Mouse (Mus musculus): ENCODE results near the gene Edaradd.

Gene Edaradd

DNA sequence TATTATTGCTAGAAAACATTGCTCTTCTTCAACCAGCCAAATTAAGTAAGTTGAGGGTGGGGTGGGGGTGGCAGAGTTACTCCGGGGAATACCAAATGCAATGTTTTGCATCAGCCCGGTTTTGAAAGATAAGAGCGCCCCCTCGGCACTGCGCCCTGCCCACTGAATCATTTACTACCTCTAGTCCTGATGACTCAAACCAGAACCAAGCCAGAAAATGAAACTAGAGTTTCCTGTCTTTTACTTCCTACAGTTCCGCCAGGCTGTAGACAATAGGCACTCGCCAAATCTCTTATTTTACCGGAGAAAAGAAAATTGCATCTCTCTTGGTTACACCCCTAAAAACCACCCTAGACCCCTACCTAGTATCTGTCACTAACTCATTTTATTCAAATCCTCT is 59.8 kb downstream of the Edaradd start:
- peak; percentile 72 for DNase-seq

GRCm38 (mm10) chr13:12456711-12457110 is 63.5 kb downstream of the Edaradd start:
- DNase-seq: peak; percentile 53

- peak; percentile 26 for DNase-seq
Measured at GRCm38 (mm10) chr13:12454686-12455390, 65.4 kb downstream of the Edaradd start.

GRCm38 (mm10) chr13:12453150-12453549 is 67.1 kb downstream of the Edaradd start:
- no peak for DNase-seq

- DNase-seq: no peak
Measured at GRCm38 (mm10) chr13:12442008-12442587, 78.1 kb downstream of the Edaradd start.

DNA sequence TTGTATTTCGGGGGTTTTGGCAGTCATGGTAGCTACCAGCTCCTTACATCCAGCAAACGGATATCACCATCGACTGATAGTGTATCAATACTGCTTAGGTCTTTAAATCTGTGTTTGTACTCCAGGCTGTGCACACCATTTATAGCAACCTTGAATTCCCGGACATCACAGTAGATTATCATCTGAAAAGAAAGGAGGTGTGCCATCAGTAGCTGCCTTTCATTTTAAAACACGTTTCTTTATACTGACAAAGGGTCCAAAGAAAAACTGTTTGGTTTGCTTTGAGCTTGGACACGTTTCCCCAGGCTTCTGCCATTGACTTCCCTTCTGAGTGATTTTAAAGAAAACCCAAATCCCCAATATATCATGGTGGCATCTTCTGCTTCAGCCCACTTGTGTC is 79.4 kb downstream of the Edaradd start:
- no peak for DNase-seq

DNA sequence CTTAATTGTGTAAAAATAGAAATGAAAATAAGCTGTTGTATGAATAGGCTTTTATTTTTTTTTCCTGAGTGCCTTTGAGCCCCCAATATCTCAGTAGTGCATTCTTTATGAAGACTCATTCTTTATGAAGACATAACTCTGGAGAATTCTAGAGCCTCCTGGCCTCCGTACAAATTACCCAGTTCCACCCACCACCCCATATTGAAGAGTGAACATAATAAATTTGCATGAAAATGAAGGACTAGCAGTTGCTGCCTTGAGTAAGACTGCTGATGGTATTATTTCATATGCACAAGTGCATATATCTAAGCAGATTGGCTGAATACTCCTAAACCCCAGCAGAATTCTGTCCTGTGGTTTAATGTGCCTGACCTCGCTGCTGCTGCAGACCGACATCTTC is 80.7 kb downstream of the Edaradd start:
- no peak for DNase-seq

- no peak for DNase-seq
Measured at GRCm38 (mm10) chr13:12433843-12434242, 86.4 kb downstream of the Edaradd start.

DNA sequence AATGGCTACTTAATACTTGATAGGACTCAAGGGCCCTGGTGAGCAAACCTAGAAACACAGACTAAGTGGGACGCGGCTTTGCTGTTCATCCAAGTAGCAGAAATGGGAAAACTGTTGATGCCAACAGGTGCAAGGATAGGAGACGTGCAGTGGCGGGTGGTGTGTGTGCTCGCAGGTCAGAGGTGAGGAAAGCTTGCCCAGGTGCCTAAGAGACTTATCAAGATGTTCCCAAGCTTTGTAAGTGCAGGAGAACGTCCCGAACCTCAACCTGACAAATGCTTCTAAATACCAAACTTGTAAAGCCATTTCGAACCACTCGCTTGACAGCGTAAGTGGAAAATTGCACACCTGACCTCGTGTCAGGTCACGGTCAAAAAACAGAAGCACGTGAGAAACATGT is 91.7 kb downstream of the Edaradd start:
- no peak for DNase-seq
